Mouse (Mus musculus) embryonic facial prominence, embryonic 12.5 days (tissue): ENCODE measurements at regions not wholly inside any gene's neighbourhood (a gene's known extent, or its start where the extent isn't known, plus 50 kb on each side); places are given as distances from the start of the nearest gene placed in this dataset.

Experiments
- ATAC-seq: fragments of 200-750 bp; cut with Nextera tagmentation; 2 replicates; pipeline ENCODE4 v1.8.0; 2017; ENCODE audit not compliant: insufficient number of reproducible peaks, insufficient read depth, low FRiP score, low TSS enrichment
- H3K27ac ChIP-seq: fragments of 300-500 bp; sonication (generic); 2 replicates; pipeline ENCODE4 v1.5.1; 2016; ENCODE audit warnings: mild to moderate bottlenecking
- H3K27me3 ChIP-seq: fragments of 300-500 bp; sonication (generic); 2 replicates; pipeline ENCODE4 v1.6.1; 2016; ENCODE audit warnings: mild to moderate bottlenecking, moderate library complexity
- H3K36me3 ChIP-seq: fragments of 300-500 bp; sonication (generic); 2 replicates; pipeline ENCODE4 v1.6.1; 2016; ENCODE audit warnings: mild to moderate bottlenecking
- H3K4me1 ChIP-seq: fragments of 300-500 bp; sonication (generic); 2 replicates; pipeline ENCODE4 v1.6.1; 2016
- H3K4me2 ChIP-seq: fragments of 300-500 bp; sonication (generic); replicated peaks from 2 replicates; pipeline ENCODE4 v1.6.1; 2016; ENCODE audit warnings: mild to moderate bottlenecking, moderate library complexity
- H3K4me3 ChIP-seq: fragments of 300-500 bp; sonication (generic); 2 replicates; pipeline ENCODE4 v1.5.1; 2016; ENCODE audit warnings: mild to moderate bottlenecking
- H3K9ac ChIP-seq: fragments of 300-500 bp; sonication (generic); 2 replicates; pipeline ENCODE4 v1.6.1; 2016; ENCODE audit warnings: mild to moderate bottlenecking, moderate library complexity
- H3K9me3 ChIP-seq: fragments of 300-500 bp; sonication (generic); 2 replicates; pipeline ENCODE4 v1.6.1; 2016; ENCODE audit warnings: mild to moderate bottlenecking, moderate library complexity
- WGBS: fragments of 180-500 bp; shearing (Covaris S2); methylation state at CpG from one replicate; pipeline ENCODE4 v1.1.7; 2016; 5-methylcytosine and 5-hydroxymethylcytosine counted together

DNA sequence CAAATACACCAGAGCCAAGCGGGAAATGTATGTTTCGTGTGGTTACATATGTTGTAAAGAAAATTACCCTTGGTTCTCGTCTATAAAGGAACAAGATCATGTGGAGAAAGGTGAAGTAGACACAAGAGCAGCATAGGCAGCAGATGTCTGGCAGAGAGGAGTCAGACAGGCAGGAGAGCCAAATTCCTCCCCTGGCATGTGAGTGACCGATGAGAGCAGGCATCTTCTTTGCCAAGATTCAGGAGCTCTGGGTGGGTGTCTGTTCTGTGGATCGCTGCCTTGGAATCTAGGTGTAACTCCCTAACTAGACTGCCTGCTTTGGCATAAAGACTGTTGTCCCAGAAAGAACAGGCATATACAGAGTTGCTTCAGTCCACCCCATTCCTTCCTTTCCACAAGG is 275.1 kb upstream of the Col8a1 start:
- Histone ChIP-seq H3K4me2 (no peak overlapping the region), H3K9me3 (no peaks in the 10 kb centered on the region), H3K4me1 (0 out of 2 replicates have a peak, but pooled peaks cover 3% of the 10 kb centered on the region), H3K27me3 (no peaks in the 10 kb centered on the region), H3K9ac (no peak overlapping the region), H3K27ac (no peak overlapping the region), H3K36me3 (no peaks in the 10 kb centered on the region), H3K4me3 (no peak overlapping the region)
- no peak for ATAC-seq
- WGBS = 49% methylated on average over 5 of the region's 5 CpGs

GRCm38 (mm10) chr16:58068654-58069271 is 314.2 kb upstream of the Col8a1 start:
- Histone ChIP-seq H3K27ac (no peak overlapping the region), H3K4me1 (no peaks in the 10 kb centered on the region), H3K9me3 (no peaks in the 10 kb centered on the region), H3K9ac (no peak overlapping the region), H3K36me3 (no peaks in the 10 kb centered on the region), H3K27me3 (no peaks in the 10 kb centered on the region), H3K4me3 (no peak overlapping the region), H3K4me2 (no peak overlapping the region)
- ATAC-seq = no peak
- 75% methylated on average over 3 of the region's 3 CpGs for WGBS

- no peak overlapping the region for H3K4me3 ChIP-seq
- H3K4me2 ChIP-seq = no peak overlapping the region
- ATAC-seq = no peak
- H3K9me3 ChIP-seq = no peaks in the 10 kb centered on the region
- WGBS = 86% methylated on average over 3 of the region's 3 CpGs
- no peak overlapping the region for H3K9ac ChIP-seq
- H3K4me1 ChIP-seq = no peaks in the 10 kb centered on the region
- H3K27ac ChIP-seq = no peak overlapping the region
- H3K27me3 ChIP-seq = no peaks in the 10 kb centered on the region
- H3K36me3 ChIP-seq = no peaks in the 10 kb centered on the region
These were observed 317.9 kb upstream of the Col8a1 start for GRCm38 (mm10) chr16:58072441-58072840.

DNA sequence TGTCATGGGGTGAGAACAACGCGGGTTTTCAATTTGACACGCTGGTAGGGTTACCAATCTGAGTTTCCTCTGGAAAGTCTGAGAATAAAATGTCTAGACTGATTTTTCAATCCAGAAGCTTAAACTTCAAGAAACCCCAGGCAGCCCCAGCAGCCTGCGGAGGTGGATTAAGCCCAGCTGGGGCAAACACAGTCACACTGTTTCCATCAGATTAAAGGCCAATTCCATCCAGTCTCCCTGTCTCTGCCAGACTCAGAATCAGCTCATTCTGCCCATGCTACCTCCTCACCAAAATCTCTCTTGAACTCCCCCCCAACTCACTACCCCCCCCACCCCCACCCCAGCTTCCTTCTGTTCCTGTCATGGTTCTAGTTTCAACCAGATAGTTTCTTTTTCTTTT is 307.9 kb upstream of the Dcbld2 start:
- no peaks in the 10 kb centered on the region for H3K27me3 ChIP-seq
- H3K36me3 ChIP-seq = no peaks in the 10 kb centered on the region
- no peaks in the 10 kb centered on the region for H3K4me1 ChIP-seq
- no peak overlapping the region for H3K4me3 ChIP-seq
- H3K27ac ChIP-seq = no peak overlapping the region
- H3K9me3 ChIP-seq = no peaks in the 10 kb centered on the region
- WGBS = 53% methylated on average over 4 of the region's 4 CpGs
- H3K4me2 ChIP-seq = no peak overlapping the region
- H3K9ac ChIP-seq = no peak overlapping the region
- ATAC-seq = no peak

DNA sequence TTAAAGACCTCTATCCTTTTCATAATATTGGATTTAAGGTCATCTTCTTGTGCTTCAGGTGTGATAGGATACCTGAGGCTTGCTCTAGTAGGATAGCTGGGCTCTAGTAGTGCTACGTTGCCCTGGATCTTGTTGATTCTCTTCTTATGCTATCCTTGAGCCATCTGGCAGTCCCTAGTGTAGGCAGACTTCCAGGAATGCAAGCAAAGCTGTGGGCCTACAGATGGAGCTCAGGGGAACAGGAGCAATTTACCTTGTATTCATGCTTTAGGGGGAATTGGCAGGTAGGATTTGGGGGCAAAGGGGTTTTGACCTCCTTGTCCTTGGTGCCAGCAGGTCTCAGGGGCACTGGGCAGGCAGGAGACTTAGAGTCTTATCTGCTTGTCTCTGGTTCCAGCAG is 297.8 kb upstream of the Dcbld2 start:
- H3K4me2 ChIP-seq = no peak overlapping the region
- H3K9ac ChIP-seq = no peak overlapping the region
- no peaks in the 10 kb centered on the region for H3K4me1 ChIP-seq
- WGBS = 91% methylated on average over 1 of the region's 1 CpGs
- H3K36me3 ChIP-seq = no peaks in the 10 kb centered on the region
- no peak overlapping the region for H3K4me3 ChIP-seq
- H3K27ac ChIP-seq = no peak overlapping the region
- no peaks in the 10 kb centered on the region for H3K27me3 ChIP-seq
- no peak for ATAC-seq
- no peaks in the 10 kb centered on the region for H3K9me3 ChIP-seq

DNA sequence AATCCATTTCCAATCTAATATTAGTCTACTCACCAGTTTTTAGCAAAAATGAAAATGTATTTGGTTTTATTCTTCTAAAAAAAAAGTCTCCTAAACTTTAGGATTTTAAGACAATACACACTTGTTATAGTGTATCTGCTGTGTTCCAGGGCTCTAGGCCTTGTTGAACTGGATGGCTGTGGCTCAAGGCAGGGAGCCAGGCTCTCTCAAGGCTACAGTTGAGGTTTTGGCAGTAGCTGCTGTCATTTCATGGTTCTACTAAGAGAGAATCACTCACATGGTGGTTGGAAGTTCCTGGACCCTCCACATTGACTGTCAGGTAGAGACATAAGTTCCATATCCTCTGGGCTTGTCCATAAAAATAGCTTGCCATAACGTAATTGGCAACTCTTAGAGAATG is 282.2 kb upstream of the Dcbld2 start:
- Histone ChIP-seq H3K9ac (no peak overlapping the region), H3K27me3 (no peaks in the 10 kb centered on the region), H3K4me1 (no peaks in the 10 kb centered on the region), H3K4me3 (no peak overlapping the region), H3K27ac (no peak overlapping the region), H3K9me3 (no peaks in the 10 kb centered on the region), H3K4me2 (no peak overlapping the region), H3K36me3 (no peaks in the 10 kb centered on the region)
- WGBS = 73% methylated on average over 1 of the region's 1 CpGs
- ATAC-seq = no peak

DNA sequence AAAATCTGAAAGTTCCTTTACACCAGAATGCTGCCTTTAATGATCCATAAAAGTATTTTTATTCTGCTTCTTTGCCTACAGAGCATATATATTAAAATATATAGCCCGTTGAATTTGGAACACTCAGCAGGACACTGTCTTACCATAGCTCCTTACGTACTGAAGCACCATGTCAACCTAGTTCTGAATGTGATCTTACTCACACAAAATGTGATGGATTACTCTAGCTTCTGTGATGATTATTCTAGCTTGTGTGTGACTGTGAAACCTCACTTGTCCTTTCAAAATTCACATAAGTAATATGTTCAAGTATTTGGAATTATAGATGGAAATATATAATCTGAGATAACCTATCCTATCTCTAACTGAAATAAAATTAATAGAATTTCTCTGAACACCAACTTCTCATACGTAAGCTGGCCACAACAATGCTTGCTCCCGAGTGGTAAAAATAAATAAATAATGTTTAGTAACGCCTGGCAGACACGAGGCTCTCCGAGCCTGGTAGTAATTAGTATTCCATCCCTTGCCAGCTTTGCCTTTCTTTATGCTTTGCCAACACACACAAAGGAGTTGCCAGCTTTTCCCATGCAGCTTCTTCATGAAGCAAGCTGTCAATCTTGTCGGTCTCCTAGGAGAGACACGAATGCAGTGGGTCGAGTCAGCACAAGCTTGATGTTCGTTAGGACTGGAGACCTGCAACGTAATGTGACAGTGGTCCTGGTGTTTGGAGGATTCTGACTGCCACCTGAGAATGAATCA is 271.9 kb upstream of the Dcbld2 start:
- no peak for ATAC-seq
- Histone ChIP-seq H3K27me3 (no peaks in the 10 kb centered on the region), H3K4me2 (no peak overlapping the region), H3K27ac (no peak overlapping the region), H3K4me3 (no peak overlapping the region), H3K36me3 (no peaks in the 10 kb centered on the region), H3K4me1 (no peaks in the 10 kb centered on the region), H3K9ac (no peak overlapping the region), H3K9me3 (no peaks in the 10 kb centered on the region)
- WGBS = 67% methylated on average over 12 of the region's 12 CpGs

DNA sequence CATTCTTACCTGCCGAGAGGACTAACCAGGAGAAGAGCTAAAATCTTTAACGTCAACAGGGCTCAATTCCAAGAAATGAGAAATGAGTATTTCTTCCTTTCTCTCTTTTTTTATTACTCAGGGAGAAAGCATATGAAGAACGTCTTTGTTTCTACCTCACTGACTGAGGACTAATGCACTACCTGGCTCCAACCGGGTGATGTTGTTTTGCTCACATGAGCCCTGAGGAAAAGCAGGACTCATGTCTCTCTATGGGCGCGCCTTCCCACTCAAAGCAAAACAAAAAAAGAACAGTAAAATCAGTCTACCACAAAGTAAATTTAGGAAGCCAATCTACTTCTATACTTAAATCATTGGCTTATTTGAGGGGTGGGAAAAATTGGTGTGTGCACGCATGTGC is 271.3 kb upstream of the Dcbld2 start:
- no peak overlapping the region for H3K4me2 ChIP-seq
- no peaks in the 10 kb centered on the region for H3K27me3 ChIP-seq
- no peaks in the 10 kb centered on the region for H3K9me3 ChIP-seq
- ATAC-seq = no peak
- WGBS = 88% methylated on average over 7 of the region's 7 CpGs
- H3K4me3 ChIP-seq = no peak overlapping the region
- H3K36me3 ChIP-seq = no peaks in the 10 kb centered on the region
- no peak overlapping the region for H3K27ac ChIP-seq
- H3K9ac ChIP-seq = no peak overlapping the region
- H3K4me1 ChIP-seq = no peaks in the 10 kb centered on the region

DNA sequence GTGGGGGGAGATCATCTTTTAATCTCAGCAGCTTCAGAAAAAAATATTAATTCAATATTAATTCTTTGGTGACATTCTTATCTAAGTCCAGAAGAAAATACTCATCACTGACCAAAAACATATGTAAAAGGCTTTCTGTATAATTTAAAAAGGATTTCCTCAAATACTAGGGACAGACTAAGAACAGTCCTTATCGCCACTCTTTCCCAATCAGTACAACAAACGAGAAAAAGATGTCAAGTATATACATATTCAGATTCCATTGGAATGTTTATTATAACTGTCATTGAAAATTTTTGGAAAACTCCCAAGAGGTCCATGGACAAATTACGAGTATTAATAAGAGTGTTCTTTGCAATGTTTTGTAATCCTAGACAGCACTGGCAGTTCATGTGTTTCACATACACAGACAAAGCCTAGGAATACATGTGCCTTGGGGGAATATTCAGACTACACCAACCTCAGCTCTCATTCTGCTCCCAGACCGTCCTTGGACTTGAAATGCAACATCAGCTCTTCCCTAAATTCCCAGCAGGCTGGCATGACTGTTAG is 270.4 kb upstream of the Dcbld2 start:
- Histone ChIP-seq H3K27me3 (no peaks in the 10 kb centered on the region), H3K9ac (no peak overlapping the region), H3K4me1 (no peaks in the 10 kb centered on the region), H3K27ac (no peak overlapping the region), H3K36me3 (no peaks in the 10 kb centered on the region), H3K4me3 (no peak overlapping the region), H3K9me3 (no peaks in the 10 kb centered on the region), H3K4me2 (no peak overlapping the region)
- no peak for ATAC-seq
- 58% methylated on average over 4 of the region's 4 CpGs for WGBS

- no peak overlapping the region for H3K4me2 ChIP-seq
- H3K4me3 ChIP-seq = no peak overlapping the region
- no peak overlapping the region for H3K9ac ChIP-seq
- H3K27me3 ChIP-seq = no peaks in the 10 kb centered on the region
- H3K4me1 ChIP-seq = no peaks in the 10 kb centered on the region
- no peaks in the 10 kb centered on the region for H3K36me3 ChIP-seq
- ATAC-seq = no peak
- H3K27ac ChIP-seq = no peak overlapping the region
- WGBS = 58% methylated on average over 6 of the region's 6 CpGs
- no peaks in the 10 kb centered on the region for H3K9me3 ChIP-seq
These were observed 261.8 kb upstream of the Dcbld2 start for GRCm38 (mm10) chr16:58146479-58146878.

DNA sequence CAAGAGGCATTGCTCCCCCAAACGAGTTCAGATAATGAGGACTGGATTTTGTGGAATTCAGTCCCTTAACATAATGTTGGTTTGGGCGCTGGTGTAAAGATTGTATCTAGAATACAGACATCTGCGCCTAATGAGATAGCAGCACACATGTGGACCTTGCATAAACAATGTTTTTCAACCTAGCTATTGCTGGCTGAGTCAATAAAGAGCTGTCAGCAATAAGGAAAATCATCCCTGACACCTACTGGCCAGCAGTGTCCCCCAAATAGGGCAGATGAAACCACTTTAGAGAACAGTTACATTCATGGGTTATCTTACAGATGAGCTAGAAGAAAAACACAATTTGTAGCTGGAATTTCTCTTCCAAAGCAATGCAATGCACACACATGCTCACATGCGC is 252.7 kb upstream of the Dcbld2 start:
- no peak overlapping the region for H3K4me2 ChIP-seq
- no peaks in the 10 kb centered on the region for H3K27me3 ChIP-seq
- H3K4me1 ChIP-seq = no peaks in the 10 kb centered on the region
- no peak for ATAC-seq
- H3K36me3 ChIP-seq = no peaks in the 10 kb centered on the region
- no peak overlapping the region for H3K4me3 ChIP-seq
- no peaks in the 10 kb centered on the region for H3K9me3 ChIP-seq
- WGBS = 37% methylated on average over 4 of the region's 4 CpGs
- H3K9ac ChIP-seq = no peak overlapping the region
- no peak overlapping the region for H3K27ac ChIP-seq

DNA sequence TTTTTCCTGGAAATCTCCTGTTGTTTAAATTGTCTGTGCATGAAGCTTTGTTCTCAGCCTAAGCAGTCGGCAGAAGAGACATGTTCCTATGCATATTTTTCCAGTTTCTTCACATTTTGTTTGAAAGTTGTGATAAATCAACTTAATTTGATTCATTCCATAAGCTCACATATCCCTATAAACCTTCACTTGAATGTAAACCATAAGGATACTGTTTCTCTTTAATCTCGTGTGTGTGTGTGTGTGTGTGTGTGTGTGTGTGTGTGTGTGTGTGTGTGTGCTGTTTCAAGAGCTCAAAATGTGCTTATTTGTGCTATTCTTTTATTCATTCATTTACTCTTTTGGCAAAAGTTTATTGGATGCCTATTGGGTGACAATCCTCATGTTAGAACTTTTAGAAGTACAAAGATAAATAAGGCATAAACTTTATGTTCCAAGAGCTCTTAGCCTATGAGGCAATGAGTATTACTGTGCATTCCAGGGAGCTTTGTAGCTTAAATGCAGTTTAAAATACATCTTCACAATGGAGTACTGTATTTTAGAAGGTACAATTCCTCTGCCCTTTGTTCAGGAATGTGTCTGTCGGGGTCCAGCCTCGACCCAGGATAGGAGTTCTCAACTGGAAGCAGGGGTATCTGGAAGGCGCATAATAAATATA is 229.4 kb upstream of the Dcbld2 start:
- no peak overlapping the region for H3K9ac ChIP-seq
- WGBS = 65% methylated on average over 5 of the region's 5 CpGs
- no peaks in the 10 kb centered on the region for H3K9me3 ChIP-seq
- no peaks in the 10 kb centered on the region for H3K4me1 ChIP-seq
- H3K4me3 ChIP-seq = no peak overlapping the region
- H3K27ac ChIP-seq = no peak overlapping the region
- no peak for ATAC-seq
- no peaks in the 10 kb centered on the region for H3K27me3 ChIP-seq
- no peaks in the 10 kb centered on the region for H3K36me3 ChIP-seq
- H3K4me2 ChIP-seq = no peak overlapping the region
